Mouse (Mus musculus) left cerebral cortex, postnatal 14 days (tissue): ENCODE measurements at regions not wholly inside any gene's neighbourhood (a gene's known extent, or its start where the extent isn't known, plus 50 kb on each side); places are given as distances from the start of the nearest gene placed in this dataset.

Experiments
- DNase-seq, 2 experiments: peaks; one replicate each; pipeline ENCODE4 v3.0.0; 2021 to 2022; ENCODE audit warnings: low spot score in 2 of 2, mixed read lengths in 1 of 2
- intact Hi-C: fragments of 180-260 bp; cut with DNase I; formaldehyde crosslinking; loops from one replicate; pipeline ENCODE4 v1.15.1; 2025

DNA sequence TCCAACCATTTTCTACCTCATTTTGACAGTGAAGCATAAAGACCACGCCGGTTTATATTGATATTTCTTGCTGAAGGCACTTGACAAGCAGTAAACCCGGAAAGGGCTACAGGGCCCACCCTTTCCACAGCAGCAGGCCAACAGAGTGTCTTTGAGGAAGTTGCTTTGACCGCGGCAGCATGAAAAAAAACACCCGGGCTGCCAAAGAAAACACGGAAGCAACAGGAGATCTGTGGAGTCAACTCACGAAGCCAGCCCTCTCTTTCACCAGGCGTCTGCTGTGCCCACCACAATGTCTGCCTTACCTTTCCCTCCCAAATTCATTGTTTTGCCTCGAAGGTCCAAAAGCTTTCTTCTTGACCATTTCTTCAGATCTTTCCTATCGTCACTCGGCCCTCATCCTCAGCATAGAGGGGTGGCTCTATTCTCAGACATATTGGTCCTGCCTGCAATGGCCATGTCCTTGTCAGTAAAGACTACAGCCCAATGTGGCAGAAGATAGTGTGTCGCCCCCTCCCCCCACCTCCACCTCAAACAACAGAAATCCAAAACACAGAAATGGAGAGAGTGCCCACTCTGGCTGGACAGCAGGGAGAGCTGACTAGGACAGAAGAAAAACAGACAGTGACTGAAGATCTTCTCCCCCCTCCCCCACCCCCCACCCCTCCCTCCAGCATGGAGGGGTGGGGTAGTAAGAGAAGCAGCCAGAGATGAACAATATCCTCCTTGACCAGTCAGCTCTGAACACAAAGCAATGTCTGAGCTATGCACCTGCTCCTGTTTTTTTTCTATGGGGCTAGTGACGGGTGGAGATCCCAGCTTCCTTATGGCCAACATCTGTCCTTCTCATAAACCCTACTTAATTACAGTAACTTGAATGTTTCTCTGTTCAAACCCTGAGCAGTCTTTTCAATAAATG lies 82.8 kb upstream of the Tmc1 start:
- peak; percentile 39 to 45 for DNase-seq
- intact Hi-C loops, result loop anchor here (5.0 to 10.0 kb wide), 3 partner anchors 236 to 526 kb away; partner anchors contain the start of gene Zfand5

DNA sequence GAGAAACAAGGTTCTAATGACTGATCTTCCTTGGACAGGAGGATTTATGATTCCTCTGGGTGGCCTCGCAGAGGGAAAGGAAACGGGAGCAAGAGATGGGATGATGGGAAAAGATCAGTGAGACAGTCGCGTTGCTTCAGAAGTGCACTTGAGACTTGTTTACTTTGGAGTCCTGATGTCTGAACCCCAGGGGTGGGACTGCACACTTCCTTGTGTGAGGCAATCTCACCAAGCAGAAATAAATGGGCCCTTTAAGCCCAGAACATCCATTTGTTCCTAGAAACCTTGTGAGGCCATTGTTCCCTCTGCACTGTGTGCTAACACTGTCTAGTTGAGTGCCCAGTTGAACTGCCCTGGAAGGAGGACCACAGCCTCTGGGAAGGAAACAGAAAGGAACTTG lies 81.5 kb upstream of the Tmc1 start:
- intact Hi-C loops, result loop anchor here (5.0 to 10.0 kb wide), 3 partner anchors 237 to 527 kb away; partner anchors contain the start of gene Zfand5
- DNase-seq, result no peak

DNA sequence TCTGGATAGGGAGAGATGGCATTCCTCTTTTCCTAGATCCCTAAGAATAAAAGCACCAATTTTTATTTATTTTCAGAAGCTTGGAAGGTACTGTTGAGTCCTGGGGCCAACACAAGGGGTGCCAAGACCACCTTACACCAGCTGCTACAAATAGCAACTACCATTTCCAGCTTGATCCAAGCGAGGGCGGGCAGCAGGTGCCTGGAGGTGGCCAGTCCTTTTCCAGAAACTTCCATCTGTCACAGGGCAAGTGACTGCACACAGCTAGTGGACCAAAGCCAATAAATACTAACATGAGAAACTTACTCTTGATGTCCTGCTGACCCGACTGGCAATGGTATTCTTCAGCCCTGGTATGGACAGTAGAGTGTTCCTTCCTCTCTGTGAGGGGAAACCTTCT lies 80.0 kb upstream of the Tmc1 start:
- intact Hi-C loops, result loop anchor here (10.0 kb wide), 1 partner anchor 341 kb away; no protein-coding TSS in a partner anchor
- DNase-seq, result no peak

DNA sequence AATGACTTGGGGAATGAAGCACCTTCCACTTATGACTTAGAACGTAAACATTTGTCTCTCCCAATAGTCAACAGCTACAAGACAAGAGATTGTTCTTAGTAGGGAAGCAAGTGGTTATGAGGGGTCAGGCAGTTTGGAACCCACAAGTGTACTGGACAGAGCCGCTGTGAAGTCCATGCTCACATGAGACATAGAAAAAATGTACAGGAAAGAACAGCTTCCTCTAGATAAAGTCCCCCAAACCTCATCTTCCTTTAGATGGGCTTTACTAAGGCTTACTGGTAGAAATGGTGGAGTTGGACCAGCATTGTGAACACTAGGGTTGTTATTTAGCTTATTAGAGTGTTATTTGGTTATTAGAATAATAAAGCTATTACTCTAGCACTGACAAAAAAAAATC lies 78.6 kb upstream of the Tmc1 start:
- intact Hi-C loops, result loop anchor here (10.0 kb wide), 1 partner anchor 342 kb away; no protein-coding TSS in a partner anchor
- no peak for DNase-seq

DNA sequence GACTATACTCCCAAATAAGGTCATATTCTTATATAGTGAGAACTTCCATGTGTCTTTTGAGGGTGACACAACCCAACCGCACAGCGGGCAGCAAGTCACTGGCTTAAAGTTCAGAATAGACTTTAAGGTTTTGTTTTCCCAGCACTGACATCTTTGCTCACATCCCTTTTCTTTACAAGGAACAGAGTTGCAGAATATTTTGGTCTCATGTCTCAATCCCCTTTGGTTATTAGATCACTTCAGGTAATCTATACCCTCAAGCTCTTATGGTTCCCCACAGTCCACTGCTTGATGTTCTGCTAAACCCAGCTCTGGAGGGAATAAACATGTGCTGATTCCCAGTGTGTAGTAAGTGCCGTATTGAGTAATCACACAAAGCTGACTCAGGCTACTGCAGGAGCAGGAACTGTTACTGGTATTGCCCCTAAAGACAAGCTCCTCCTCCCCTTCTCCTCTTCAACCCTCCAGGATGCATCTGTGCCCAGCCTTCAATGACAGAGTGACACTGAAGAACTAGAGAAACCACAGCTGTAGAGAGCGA lies 77.8 kb upstream of the Tmc1 start:
- DNase-seq, result no peak
- intact Hi-C loops, result loop anchor here (10.0 kb wide), 1 partner anchor 343 kb away; no protein-coding TSS in a partner anchor

GRCm38 (mm10) chr19:21030971-21031370 lies 77.0 kb upstream of the Tmc1 start:
- DNase-seq, result no peak
- intact Hi-C loops, result loop anchor here (10.0 kb wide), 1 partner anchor 344 kb away; no protein-coding TSS in a partner anchor

DNA sequence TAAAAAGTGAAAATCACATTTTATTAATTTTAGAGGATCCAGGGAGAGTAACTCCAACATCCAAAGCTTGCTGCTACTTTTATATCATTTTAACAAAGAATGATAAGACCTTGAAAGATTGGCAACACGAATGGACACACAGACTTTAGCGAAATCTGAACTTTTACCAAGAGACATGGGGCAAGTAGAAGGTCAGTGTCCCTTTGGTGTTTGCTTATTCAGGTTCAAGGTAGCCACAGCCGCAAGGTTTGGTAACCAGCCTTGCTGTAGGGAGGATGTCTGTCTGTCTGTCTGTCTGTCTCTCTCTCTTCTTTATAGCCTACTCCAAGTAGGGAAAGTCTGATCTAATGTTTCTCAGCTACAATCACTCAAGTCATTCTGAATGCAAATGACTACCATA lies 75.0 kb upstream of the Tmc1 start:
- no peak for DNase-seq
- intact Hi-C loops, result no loop called here

- intact Hi-C loops, result no loop called here
- no peak for DNase-seq
These were observed 58.4 kb upstream of the Tmc1 start for GRCm38 (mm10) chr19:21012391-21012790.

DNA sequence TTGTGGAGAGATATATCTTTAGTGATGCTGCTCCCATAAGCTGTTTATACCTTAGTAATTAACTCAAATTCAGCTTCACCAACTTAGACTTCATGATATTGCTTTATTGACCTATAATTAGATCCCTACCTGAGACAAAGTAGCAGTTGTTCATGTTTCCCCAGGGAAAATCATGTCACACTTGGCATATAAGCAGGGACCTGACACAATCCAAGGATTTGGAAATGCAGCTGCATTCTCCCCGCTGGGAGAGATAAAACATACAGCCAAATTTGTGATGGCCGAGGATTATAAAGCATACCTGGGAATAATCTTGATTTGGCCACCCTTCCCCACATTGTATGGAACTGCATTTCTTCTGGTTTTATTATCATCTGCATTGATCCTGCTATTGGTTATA lies 55.6 kb upstream of the Tmc1 start:
- no peak for DNase-seq
- intact Hi-C loops, result no loop called here

- intact Hi-C loops, result no loop called here
- DNase-seq, result peak in 1 of 2 experiments; percentile 20
These were observed 50.4 kb upstream of the Tmc1 start for GRCm38 (mm10) chr19:21004411-21004810.
